Mouse (Mus musculus) midbrain, embryonic 10.5 days (tissue): ENCODE measurements around the gene Fbxl15. TPM values are rescaled to one million over a fixed set of nuclear protein-coding genes. Genes with fewer than 3 reads are reported as not detected.

ENCODE experiments used
- DNase-seq: peaks from one replicate; pipeline ENCODE4 v3.0.0-alpha.2; 2017; ENCODE audit warnings: low spot score
- H3K27ac ChIP-seq: fragments of 300-500 bp; sonication (generic); replicated peaks from 2 replicates; pipeline ENCODE4 v1.5.1; 2016; ENCODE audit warnings: mild to moderate bottlenecking
- H3K27me3 ChIP-seq: fragments of 300-500 bp; sonication (generic); 2 replicates; pipeline ENCODE4 v1.6.1; 2016; ENCODE audit warnings: low read depth, mild to moderate bottlenecking; ENCODE audit not compliant: poor library complexity, severe bottlenecking
- H3K36me3 ChIP-seq: fragments of 300-500 bp; sonication (generic); 2 replicates; pipeline ENCODE4 v1.6.1; 2016; ENCODE audit warnings: mild to moderate bottlenecking, moderate library complexity
- H3K4me1 ChIP-seq: fragments of 300-500 bp; sonication (generic); 2 replicates; pipeline ENCODE4 v1.6.1; 2016
- H3K4me3 ChIP-seq: fragments of 300-500 bp; sonication (generic); 2 replicates; pipeline ENCODE4 v1.5.1; 2016; ENCODE audit warnings: mild to moderate bottlenecking, moderate library complexity
- H3K9me3 ChIP-seq: fragments of 300-500 bp; sonication (generic); replicated peaks from 2 replicates; pipeline ENCODE4 v1.6.1; 2016; ENCODE audit warnings: mild to moderate bottlenecking
- WGBS: fragments of 180-500 bp; shearing (Covaris S2); methylation state at CpG from one replicate; pipeline ENCODE4 v1.1.7; 2016; 5-methylcytosine and 5-hydroxymethylcytosine counted together
- polyA plus RNA-seq: library from polyadenylated mRNA; unstranded; fragments of >200 nt; fragmentation: Nextera tagmentation; extraction: Ambion mirVana; gene quantifications from 2 replicates; pipeline ENCODE4 v1.2.1, GENCODE M21; 2016

Fbxl15 gene
- polyA plus RNA-seq, 1 experiment from 2014 or later, result 25.0 TPM

DNA sequence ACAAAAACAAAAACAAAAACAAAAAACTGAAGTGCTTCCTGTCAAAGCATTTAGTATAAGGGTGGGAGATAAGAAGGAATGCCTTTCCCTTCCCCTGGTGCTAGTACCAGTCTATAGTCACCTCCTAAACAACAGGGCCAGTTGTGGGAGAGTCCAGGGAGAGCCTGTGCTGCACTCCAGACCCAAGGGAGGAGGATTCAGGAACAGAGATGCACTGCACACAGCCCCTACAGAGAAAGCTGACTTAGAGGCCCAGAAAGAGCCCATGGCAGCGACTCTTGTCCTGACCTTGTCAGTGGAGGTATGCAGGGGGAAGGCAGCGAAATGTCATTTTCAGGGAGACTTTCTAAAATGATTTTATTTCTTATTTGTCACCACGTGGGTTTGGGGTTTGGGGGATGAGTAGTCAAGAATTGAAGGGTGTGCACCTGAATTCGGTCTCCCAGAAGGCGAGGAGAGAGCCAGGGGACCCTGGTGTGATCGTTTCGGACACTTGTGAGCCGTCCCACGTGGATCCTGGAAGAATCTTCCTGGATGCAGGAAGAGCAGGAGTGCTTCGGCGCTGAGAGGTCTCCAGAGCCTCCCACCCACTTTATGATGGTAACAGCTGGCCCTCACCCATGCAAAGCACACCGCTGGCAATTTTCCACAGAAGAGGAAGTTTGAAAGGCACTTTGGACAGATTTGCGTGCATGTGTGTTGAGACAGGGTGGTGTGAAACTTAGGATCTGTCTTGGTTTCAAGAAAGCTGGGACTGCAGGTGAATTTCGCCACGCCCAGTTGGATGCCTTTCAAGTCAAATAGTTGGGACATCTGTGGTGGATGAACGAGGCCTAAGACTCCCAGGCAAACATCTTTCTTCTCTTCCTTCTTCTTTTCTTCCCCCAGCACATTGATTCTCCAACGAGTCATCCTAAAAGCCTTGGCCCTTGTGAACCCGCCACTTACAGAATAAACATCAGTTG lies 24.5 kb upstream of the Fbxl15 start:
- Histone ChIP-seq H3K27me3 (peaks cover 30% of the 10 kb centered on the region), H3K4me1 (peaks cover 33% of the 10 kb centered on the region), H3K36me3 (no peaks in the 10 kb centered on the region), H3K4me3 (peak overlapping the region; percentile 77), H3K27ac (no peak overlapping the region; the same call in 1 of the 2 replicates), H3K9me3 (no peaks in the 10 kb centered on the region)
- 58% methylated on average over 18 of the region's 18 CpGs for WGBS
- DNase-seq, result no peak

DNA sequence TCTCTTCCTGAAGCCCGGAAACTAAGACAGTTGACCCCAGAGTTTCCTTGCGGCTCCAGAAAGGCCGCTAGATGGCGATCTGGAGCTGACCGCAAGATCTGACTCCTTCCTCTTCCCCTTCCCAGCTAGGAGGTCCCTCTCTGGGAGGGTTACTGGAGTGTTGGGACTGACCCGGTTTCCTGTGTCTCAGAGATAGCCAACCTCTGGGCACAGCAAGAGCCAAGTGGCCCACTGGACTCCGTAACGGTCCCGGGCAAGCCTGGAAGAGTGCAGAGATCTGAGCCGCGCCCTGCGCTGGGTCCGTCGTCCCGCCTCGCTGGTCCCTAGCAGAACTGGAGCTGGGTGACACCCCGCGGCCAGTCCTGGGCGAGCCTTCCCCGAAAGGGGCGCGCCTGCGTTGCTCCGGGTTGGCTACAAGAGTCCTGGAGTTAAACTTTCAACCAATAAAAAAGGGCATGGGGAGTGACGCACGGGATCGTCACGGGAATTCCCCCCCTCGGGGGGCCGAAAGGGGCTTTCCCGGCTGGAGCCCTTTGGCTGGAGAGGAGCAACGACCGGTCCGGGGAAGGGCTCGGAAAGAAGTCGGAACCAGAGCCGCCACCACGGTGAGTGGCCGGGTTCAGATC lies 23.7 kb upstream of the Fbxl15 start, which contains the start of gene Nfkb2:
Gene Nfkb2 (plus strand): TSS at position 105 of the 626 bp plus-strand sequence.
- under 1% methylated on average over 39 of the region's 39 CpGs for WGBS
- H3K27ac ChIP-seq, result peak within 1 kb of the TSS; percentile 79
- DNase-seq, result peak; percentile 93

DNA sequence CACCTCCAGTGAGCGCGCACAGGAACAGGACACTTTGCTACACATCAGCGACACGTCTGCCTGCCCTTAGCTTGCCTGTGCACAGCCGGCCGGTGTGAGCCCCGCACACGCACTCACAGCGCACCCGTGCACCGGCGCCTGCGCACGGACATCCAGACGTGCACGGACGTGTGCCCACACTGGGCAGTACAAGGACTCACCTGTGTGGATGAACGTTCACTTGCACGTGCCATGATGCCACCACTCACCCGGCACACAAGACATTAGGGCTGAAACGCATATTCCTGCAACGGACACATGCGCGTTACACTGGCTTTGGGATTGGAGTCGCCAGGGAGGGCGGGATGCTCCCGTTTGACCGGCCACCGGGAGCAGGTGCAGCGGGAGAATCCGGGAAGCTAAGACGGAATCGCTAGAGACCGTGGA lies 23.1 kb upstream of the Fbxl15 start:
- H3K4me3 ChIP-seq, result peak overlapping the region; percentile 77
- 0% methylated on average over 34 of the region's 34 CpGs for WGBS
- H3K27ac ChIP-seq, result peak overlapping the region; percentile 79
- peaks cover 42% of the 10 kb centered on the region for H3K27me3 ChIP-seq
- peaks cover 5% of the 10 kb centered on the region; the same call in 1 of the 2 replicates for H3K36me3 ChIP-seq
- peaks cover 40% of the 10 kb centered on the region for H3K4me1 ChIP-seq
- no peaks in the 10 kb centered on the region for H3K9me3 ChIP-seq
- peak; percentile 53 for DNase-seq

More for the DNA sequence above, 23.7 kb upstream of the Fbxl15 start, which contains the start of gene Nfkb2:
- peaks cover 36% of the 10 kb centered on the region for H3K27me3 ChIP-seq
- H3K4me3 ChIP-seq, result peak within 1 kb of the TSS; percentile 77
- no peaks in the 10 kb centered on the region for H3K9me3 ChIP-seq
- no peaks in the 10 kb centered on the region for H3K36me3 ChIP-seq
- H3K4me1 ChIP-seq, result peaks cover 40% of the 10 kb centered on the region

DNA sequence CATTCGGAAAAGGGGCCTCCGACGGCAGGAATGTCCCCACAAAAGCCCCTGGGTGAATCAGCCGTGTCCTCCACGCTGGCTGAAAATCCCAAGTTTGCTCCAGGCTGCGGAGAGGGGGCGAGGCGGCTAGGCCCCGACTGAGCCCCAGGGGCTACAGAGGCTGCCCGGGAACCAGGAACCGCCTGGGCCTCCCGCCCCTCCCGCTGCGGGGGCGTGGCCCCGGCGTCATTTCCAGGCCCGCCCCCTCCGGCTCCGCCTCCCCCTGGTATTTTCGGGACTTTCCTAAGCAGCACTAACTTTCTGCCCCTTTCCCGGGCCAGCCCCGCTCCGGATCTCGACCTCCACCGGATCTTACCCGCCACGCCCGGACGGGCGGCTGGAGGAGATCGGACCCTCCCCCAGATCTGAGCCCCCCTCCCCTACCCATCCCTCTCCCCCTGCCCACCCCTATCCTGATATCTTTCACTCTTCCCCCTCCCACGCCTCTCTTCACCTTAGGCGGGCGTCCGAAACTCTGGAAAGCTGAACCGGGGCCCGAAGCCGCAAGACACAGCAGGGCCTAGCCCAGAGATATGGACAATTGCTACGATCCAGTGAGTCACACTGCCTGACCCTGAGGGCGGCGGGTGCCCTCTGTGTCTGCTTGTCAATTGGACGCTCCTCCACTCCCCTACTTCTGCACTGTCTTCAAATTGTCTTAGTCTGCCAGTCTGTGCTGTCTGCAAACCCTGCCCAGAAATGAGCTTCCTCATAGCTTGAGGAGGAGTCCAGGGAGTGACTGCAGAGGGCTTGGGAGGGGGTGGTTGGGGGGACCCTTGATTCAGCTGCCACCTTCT lies 22.3 kb upstream of the Fbxl15 start:
- WGBS, result under 1% methylated on average over 43 of the region's 43 CpGs
- Histone ChIP-seq H3K27ac (peak overlapping the region; percentile 79), H3K4me3 (peak overlapping the region; percentile 77), H3K27me3 (peaks cover 49% of the 10 kb centered on the region), H3K36me3 (peaks cover 11% of the 10 kb centered on the region; the same call in 1 of the 2 replicates), H3K9me3 (no peaks in the 10 kb centered on the region), H3K4me1 (peaks cover 40% of the 10 kb centered on the region)
- peak; percentile 86 for DNase-seq

DNA sequence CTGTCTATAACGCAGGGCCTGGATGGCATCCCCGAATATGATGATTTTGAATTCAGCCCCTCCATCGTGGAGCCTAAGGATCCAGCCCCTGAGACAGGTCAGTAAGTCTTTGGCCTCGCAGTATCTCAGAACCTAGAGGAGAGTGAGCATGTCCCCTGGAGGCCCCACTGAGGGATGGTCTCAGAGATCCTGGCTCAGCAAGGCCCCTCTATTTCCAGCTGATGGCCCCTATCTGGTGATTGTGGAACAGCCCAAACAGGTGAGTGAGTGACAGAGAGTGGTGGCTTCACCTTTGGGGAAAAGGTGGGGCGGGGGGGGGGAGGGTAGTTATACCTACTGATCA lies 21.7 kb upstream of the Fbxl15 start:
- peaks cover 40% of the 10 kb centered on the region for H3K4me1 ChIP-seq
- 53% methylated on average over 5 of the region's 5 CpGs for WGBS

DNA sequence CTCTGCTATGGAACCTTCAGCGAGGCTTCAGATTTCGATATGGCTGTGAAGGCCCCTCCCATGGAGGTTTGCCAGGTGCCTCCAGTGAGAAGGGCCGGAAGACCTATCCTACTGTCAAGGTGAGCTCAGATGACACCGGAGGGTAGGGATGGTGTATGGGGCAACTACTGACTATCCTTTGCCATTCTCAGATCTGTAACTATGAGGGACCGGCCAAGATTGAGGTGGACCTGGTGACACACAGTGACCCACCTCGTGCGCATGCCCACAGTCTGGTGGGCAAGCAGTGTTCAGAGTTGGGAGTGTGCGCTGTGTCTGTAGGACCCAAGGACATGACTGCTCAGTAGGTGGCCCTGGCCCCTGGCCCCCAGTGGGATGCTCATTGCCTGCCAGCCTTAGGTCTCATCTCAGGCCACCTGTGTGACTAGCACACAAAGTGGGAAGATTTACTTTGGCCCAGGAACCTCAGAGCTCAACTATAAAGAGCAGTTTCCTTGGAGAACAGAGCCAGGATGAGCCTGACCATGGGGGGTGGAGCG lies 21.2 kb upstream of the Fbxl15 start:
- DNase-seq, result peak; percentile 10
- WGBS, result 91% methylated on average over 9 of the region's 9 CpGs
- H3K27ac ChIP-seq, result no peak overlapping the region
- H3K36me3 ChIP-seq, result peaks cover 20% of the 10 kb centered on the region
- H3K4me3 ChIP-seq, result no peak overlapping the region
- peaks cover 61% of the 10 kb centered on the region for H3K27me3 ChIP-seq
- H3K4me1 ChIP-seq, result peaks cover 40% of the 10 kb centered on the region
- H3K9me3 ChIP-seq, result no peaks in the 10 kb centered on the region

More for the DNA sequence above, 21.7 kb upstream of the Fbxl15 start:
- DNase-seq, result no peak
- Histone ChIP-seq H3K27me3 (peaks cover 55% of the 10 kb centered on the region), H3K4me3 (peak overlapping the region; percentile 77), H3K9me3 (no peaks in the 10 kb centered on the region), H3K36me3 (peaks cover 16% of the 10 kb centered on the region), H3K27ac (peak overlapping the region; percentile 79; the same call in 1 of the 2 replicates)

DNA sequence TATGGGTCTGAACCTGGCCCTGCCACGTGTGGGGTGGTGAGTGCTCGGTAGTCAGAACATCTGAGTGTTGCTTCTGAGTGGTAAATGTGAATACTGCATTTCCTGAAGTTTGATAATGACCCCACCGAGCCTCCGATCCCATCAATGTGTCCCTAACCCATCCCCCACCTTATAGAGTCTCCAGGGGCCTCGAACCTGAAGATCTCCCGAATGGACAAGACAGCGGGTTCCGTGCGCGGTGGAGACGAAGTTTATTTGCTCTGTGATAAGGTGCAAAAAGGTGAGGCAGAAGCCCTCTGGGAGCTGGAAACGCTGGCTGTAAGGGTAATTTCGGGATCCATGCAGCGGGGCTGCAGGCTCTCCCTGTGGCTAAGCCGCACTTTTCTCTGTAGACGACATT lies 20.2 kb upstream of the Fbxl15 start:
- 71% methylated on average over 16 of the region's 16 CpGs for WGBS
- Histone ChIP-seq H3K9me3 (no peaks in the 10 kb centered on the region), H3K27ac (no peak overlapping the region), H3K36me3 (peaks cover 24% of the 10 kb centered on the region), H3K4me1 (peaks cover 40% of the 10 kb centered on the region), H3K4me3 (no peak overlapping the region), H3K27me3 (peaks cover 70% of the 10 kb centered on the region)
- DNase-seq, result no peak

DNA sequence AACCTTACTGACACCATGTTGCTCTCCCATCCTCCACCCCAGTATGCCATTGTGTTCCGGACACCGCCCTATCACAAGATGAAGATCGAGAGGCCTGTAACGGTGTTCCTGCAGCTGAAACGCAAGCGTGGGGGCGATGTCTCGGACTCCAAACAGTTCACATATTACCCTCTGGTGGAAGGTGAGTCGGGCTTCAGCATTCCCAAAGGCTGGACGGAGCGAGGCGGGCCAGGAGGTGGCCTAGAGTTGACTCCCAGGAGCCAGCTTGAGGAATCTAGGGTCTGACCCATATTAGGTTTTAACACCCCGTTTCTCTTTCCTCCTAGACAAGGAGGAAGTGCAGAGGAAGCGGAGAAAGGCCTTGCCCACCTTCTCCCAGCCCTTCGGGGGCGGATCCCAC lies 19.7 kb upstream of the Fbxl15 start:
- WGBS, result 50% methylated on average over 16 of the region's 16 CpGs
- Histone ChIP-seq H3K27ac (no peak overlapping the region), H3K36me3 (peaks cover 24% of the 10 kb centered on the region), H3K4me3 (peak overlapping the region; percentile 54), H3K9me3 (no peaks in the 10 kb centered on the region), H3K27me3 (peaks cover 75% of the 10 kb centered on the region), H3K4me1 (peaks cover 40% of the 10 kb centered on the region)
- DNase-seq, result no peak

DNA sequence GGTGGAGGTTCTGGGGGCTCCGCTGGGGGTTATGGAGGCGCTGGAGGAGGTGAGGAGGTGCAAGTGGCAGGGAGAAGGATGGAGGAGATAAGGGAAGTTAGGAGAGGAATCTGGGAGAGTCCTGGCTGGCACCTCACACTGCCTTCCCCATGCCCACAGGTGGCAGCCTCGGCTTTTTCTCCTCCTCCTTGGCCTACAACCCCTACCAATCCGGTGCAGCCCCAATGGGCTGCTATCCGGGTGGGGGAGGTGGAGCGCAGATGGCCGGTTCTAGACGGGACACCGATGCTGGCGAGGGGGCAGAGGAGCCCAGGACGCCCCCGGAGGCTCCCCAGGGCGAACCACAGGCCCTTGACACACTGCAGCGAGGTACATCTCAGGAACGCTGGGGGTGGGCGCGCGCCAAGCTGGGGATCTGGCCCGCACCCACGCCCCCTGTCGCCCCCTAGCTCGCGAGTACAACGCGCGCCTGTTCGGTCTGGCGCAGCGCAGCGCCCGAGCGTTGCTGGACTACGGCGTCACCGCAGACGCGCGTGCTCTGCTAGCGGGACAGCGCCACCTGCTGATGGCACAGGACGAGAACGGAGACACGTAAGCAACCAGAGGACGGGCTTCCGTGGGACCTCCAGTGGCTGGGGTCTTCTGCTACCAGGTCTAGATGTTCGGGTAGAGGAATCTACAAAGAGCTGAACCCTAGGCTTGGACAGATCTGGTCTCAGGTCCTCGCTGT lies 19.1 kb upstream of the Fbxl15 start:
- Histone ChIP-seq H3K27me3 (peaks cover 81% of the 10 kb centered on the region), H3K9me3 (no peaks in the 10 kb centered on the region), H3K36me3 (peaks cover 24% of the 10 kb centered on the region), H3K4me1 (peaks cover 36% of the 10 kb centered on the region), H3K27ac (peak overlapping the region; percentile 34), H3K4me3 (peak overlapping the region; percentile 54)
- WGBS, result 2% methylated on average over 47 of the region's 47 CpGs
- DNase-seq, result peak; percentile 90

DNA sequence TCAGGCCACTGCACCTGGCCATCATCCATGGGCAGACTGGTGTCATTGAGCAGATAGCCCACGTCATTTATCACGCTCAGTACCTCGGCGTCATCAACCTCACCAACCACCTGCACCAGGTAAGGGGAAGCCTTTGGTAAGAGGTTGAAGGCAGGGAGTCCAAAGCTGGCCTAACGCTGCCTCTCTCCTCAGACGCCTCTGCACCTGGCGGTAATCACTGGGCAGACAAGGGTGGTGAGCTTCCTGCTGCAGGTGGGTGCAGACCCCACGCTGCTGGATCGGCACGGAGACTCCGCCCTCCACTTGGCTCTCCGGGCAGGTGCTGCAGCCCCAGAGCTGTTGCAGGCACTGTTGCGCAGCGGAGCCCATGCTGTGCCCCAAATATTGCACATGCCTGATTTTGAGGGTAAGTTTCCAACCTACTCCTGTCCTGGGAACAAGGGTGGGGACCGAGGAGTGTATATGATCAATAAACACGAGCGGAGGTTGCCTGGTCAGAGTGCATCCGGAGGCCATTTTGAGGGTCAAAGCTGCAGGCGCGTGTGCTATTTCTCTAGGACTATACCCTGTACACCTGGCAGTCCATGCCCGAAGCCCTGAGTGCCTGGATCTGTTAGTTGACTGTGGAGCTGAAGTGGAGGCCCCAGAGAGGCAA lies 18.2 kb upstream of the Fbxl15 start:
- Histone ChIP-seq H3K27ac (no peak overlapping the region), H3K4me1 (peaks cover 34% of the 10 kb centered on the region), H3K4me3 (no peak overlapping the region), H3K27me3 (peaks cover 90% of the 10 kb centered on the region), H3K9me3 (no peaks in the 10 kb centered on the region), H3K36me3 (peaks cover 24% of the 10 kb centered on the region)
- no peak for DNase-seq
- WGBS, result 81% methylated on average over 21 of the region's 21 CpGs

DNA sequence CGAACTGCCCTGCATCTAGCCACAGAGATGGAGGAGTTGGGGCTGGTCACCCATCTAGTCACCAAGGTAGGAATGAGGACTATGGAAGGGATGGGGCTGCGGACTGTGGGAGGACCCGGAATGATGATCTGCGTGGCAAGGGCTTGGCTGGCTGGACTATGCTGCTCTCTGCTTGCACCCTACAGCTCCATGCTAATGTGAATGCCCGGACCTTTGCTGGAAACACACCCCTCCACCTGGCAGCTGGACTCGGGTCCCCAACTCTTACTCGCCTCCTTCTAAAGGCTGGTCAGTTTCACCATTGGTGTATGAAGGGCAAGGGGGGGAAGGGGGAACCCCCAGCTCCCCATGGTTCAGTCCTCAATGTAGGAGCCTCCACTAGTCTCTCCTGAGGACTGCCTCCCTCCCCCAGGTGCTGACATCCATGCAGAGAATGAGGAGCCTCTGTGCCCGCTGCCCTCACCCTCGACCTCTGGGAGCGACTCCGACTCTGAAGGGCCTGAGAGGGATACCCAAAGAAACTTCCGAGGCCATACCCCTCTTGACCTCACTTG lies 17.6 kb upstream of the Fbxl15 start:
- Histone ChIP-seq H3K36me3 (peaks cover 24% of the 10 kb centered on the region), H3K4me3 (no peak overlapping the region), H3K27ac (no peak overlapping the region), H3K4me1 (peaks cover 29% of the 10 kb centered on the region), H3K27me3 (peaks cover 96% of the 10 kb centered on the region), H3K9me3 (no peaks in the 10 kb centered on the region)
- DNase-seq, result no peak
- WGBS, result 87% methylated on average over 12 of the region's 12 CpGs
